Mouse (Mus musculus) midbrain, embryonic 13.5 days (tissue): ENCODE results near the gene Ttll11. TPM values are rescaled to one million over a fixed set of nuclear protein-coding genes. Genes with fewer than 3 reads are reported as not detected.

Experiments
- ATAC-seq: fragments of 200-750 bp; cut with Nextera tagmentation; 2 replicates; pipeline ENCODE4 v1.8.0; 2017; ENCODE audit warnings: mild to moderate bottlenecking, moderate TSS enrichment, moderate library complexity
- H3K27ac ChIP-seq: fragments of 300-500 bp; sonication (generic); 2 replicates; pipeline ENCODE4 v1.5.1; 2015; ENCODE audit warnings: inconsistent platforms, mild to moderate bottlenecking, moderate library complexity
- H3K27me3 ChIP-seq: fragments of 300-500 bp; sonication (generic); 2 replicates; pipeline ENCODE4 v1.6.1; 2015; ENCODE audit warnings: mild to moderate bottlenecking, inconsistent platforms
- H3K36me3 ChIP-seq: fragments of 300-500 bp; sonication (generic); 2 replicates; pipeline ENCODE4 v1.6.1; 2015; ENCODE audit warnings: mild to moderate bottlenecking, inconsistent platforms
- H3K4me1 ChIP-seq: fragments of 300-500 bp; sonication (generic); replicated peaks from 2 replicates; pipeline ENCODE4 v1.6.1; 2015; ENCODE audit warnings: inconsistent platforms
- H3K4me2 ChIP-seq: fragments of 300-500 bp; sonication (generic); replicated peaks from 2 replicates; pipeline ENCODE4 v1.6.1; 2015; ENCODE audit warnings: moderate library complexity, mild to moderate bottlenecking, inconsistent platforms
- H3K4me3 ChIP-seq: fragments of 300-500 bp; sonication (generic); replicated peaks from 2 replicates; pipeline ENCODE4 v1.5.1; 2015; ENCODE audit warnings: mild to moderate bottlenecking, inconsistent platforms
- H3K9ac ChIP-seq: fragments of 300-500 bp; sonication (generic); replicated peaks from 2 replicates; pipeline ENCODE4 v1.6.1; 2015; ENCODE audit warnings: mild to moderate bottlenecking, inconsistent platforms
- H3K9me3 ChIP-seq: fragments of 300-500 bp; sonication (generic); 2 replicates; pipeline ENCODE4 v1.6.1; 2016; ENCODE audit warnings: mild to moderate bottlenecking, inconsistent platforms
- WGBS: fragments of 180-500 bp; shearing (Covaris S2); methylation state at CpG from one replicate; pipeline ENCODE4 v1.1.7; 2015; 5-methylcytosine and 5-hydroxymethylcytosine counted together
- polyA plus RNA-seq: library from polyadenylated mRNA; unstranded; fragments of >200 nt; fragmentation: Nextera tagmentation; extraction: Ambion mirVana; gene quantifications from 2 replicates; pipeline ENCODE4 v1.2.1, GENCODE M21; 2015

The Ttll11 gene
- polyA plus RNA-seq, 1 experiment from 2014 or later = 4.3 TPM

DNA sequence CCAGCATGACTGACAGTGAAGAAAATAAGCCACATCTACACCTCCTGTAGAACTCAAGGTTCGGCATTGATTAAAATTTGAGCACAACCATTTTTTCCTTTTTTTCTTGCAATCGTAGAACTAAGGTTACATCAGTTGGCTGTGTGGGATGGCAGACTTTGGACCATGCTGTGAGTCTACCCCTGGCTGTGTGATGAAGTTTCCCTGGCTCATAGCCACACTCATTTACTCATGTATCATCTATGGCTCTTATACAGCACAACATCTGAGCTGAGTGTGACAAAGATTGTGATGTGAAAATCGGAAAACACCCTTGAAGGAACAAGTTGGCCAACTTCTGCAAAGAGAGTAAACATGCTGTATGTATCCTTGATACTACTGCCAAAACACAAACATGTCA lies 56.8 kb downstream of the Ttll11 start:
- Histone ChIP-seq H3K36me3 (no peaks in the 10 kb centered on the region), H3K9me3 (no peaks in the 10 kb centered on the region), H3K27me3 (no peaks in the 10 kb centered on the region), H3K4me2 (no peak overlapping the region), H3K27ac (no peak overlapping the region), H3K4me1 (no peaks in the 10 kb centered on the region), H3K9ac (no peak overlapping the region), H3K4me3 (no peak overlapping the region)
- ATAC-seq = no peak
- 82% methylated on average over 3 of the region's 3 CpGs for WGBS

DNA sequence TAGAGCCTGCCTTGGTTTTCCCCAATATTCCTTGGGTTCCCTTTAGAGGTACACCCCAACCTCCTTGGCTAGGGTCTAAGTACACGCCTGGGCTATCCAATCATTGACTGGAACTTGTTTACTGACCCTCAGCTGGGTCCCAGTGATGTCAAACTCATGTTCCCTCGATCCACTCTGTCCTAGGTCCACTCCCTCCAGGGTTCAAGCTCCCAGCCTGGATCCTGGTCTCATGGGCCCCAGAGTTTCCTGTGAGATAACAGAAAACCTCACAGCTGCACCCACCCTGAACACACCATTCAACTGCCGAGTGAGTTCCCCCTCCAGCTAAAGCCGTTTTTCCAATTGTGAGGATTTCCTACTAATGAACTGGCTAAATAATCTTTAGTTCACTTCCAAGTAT lies 67.6 kb downstream of the Ttll11 start:
- no peaks in the 10 kb centered on the region for H3K27me3 ChIP-seq
- ATAC-seq = no peak
- no peak overlapping the region for H3K4me2 ChIP-seq
- H3K27ac ChIP-seq = no peak overlapping the region
- no peaks in the 10 kb centered on the region for H3K9me3 ChIP-seq
- 84% methylated on average over 4 of the region's 4 CpGs for WGBS
- H3K4me3 ChIP-seq = no peak overlapping the region
- H3K4me1 ChIP-seq = no peaks in the 10 kb centered on the region
- no peak overlapping the region for H3K9ac ChIP-seq
- H3K36me3 ChIP-seq = no peaks in the 10 kb centered on the region

DNA sequence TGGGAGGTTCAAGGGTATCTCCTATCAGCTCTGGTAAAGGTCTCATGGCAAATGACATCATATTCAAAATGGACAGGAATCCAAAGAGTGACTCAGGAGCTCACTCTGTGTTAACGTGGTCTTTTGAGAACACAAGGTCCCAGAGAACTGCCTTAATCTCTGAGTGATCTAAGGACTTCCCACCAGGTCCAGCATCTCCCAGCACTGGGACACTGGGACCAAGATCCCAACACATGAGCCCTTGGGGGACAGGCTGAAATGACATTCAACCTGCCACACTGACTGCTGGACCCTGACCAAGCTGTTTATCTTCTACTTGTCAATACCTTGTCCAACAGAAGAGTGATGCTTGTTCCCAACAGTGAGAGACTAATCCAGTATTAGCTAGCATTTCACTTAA lies 68.0 kb downstream of the Ttll11 start:
- no peaks in the 10 kb centered on the region for H3K36me3 ChIP-seq
- H3K4me1 ChIP-seq = no peaks in the 10 kb centered on the region
- ATAC-seq = no peak
- H3K4me2 ChIP-seq = no peak overlapping the region
- no peak overlapping the region for H3K9ac ChIP-seq
- no peaks in the 10 kb centered on the region for H3K27me3 ChIP-seq
- no peak overlapping the region for H3K4me3 ChIP-seq
- WGBS = 94% methylated on average over 1 of the region's 1 CpGs
- H3K27ac ChIP-seq = no peak overlapping the region
- no peaks in the 10 kb centered on the region for H3K9me3 ChIP-seq

DNA sequence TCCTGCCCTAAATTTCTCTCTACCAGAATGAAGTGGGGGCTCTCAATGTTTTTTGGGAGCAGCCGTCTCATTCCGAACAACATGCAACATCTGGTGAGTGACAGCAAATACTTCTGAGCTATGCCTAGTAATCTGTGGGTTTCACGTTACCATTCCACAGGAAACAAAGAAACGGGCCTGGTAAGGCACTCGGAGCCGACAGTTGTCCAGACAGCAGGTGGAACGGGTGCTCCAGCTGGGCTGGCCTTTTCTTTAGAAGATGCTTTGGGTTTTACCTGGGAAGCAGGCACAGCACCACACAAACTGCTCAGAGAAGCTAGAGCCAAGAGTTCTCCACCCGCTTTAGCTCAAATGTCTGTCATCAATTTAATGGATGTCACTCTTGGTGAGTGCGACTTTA lies 69.0 kb downstream of the Ttll11 start:
- no peak for ATAC-seq
- Histone ChIP-seq H3K9ac (no peak overlapping the region), H3K4me1 (no peaks in the 10 kb centered on the region), H3K4me3 (no peak overlapping the region), H3K27ac (no peak overlapping the region), H3K9me3 (no peaks in the 10 kb centered on the region), H3K4me2 (no peak overlapping the region), H3K36me3 (no peaks in the 10 kb centered on the region), H3K27me3 (no peaks in the 10 kb centered on the region)
- WGBS = 73% methylated on average over 9 of the region's 9 CpGs

DNA sequence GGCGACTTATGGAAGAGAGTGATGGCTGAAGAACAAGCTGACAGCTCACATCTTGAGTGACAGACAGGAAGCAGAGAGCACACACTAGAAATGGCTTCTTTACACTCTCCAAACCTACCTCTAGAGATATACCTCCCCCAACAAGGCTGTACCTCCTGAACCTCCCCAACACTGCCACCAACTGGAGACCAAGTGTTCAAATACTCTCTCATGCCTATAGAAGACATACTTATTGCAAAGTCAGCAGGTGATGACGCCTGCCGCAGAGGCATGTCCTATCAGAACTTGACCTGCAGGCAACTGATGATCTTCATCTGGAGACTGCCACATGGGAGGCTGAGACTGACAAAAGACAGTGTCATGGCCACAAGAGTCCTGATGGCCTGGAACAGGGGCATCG lies 70.4 kb downstream of the Ttll11 start:
- no peaks in the 10 kb centered on the region for H3K27me3 ChIP-seq
- H3K27ac ChIP-seq = no peak overlapping the region
- H3K36me3 ChIP-seq = no peaks in the 10 kb centered on the region
- 96% methylated on average over 4 of the region's 4 CpGs for WGBS
- no peaks in the 10 kb centered on the region for H3K4me1 ChIP-seq
- H3K9ac ChIP-seq = no peak overlapping the region
- no peak overlapping the region for H3K4me3 ChIP-seq
- H3K9me3 ChIP-seq = no peaks in the 10 kb centered on the region
- H3K4me2 ChIP-seq = no peak overlapping the region
- ATAC-seq = no peak

DNA sequence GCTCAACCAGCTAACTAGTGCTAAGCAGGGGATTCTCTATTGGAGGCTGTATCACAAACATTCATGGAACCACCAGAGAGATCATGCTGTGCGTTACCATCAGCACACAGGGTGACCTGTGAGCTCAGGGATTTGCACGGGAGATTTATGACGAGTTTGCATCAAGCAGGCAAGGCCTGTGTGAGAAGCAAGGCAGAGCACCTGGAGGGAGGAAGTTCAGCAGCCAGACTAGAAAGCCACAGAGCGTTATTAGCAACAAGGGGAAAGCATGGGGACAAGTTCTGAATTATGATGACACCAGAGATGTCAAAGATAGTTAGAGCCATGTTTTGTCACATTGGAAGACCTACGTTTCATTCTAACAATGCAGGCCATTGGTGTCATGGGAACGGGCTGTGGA lies 72.1 kb downstream of the Ttll11 start:
- ATAC-seq = no peak
- Histone ChIP-seq H3K4me2 (no peak overlapping the region), H3K9ac (no peak overlapping the region), H3K4me3 (no peak overlapping the region), H3K4me1 (no peaks in the 10 kb centered on the region), H3K9me3 (no peaks in the 10 kb centered on the region), H3K27ac (no peak overlapping the region), H3K36me3 (no peaks in the 10 kb centered on the region), H3K27me3 (no peaks in the 10 kb centered on the region)
- WGBS = 81% methylated on average over 6 of the region's 6 CpGs

DNA sequence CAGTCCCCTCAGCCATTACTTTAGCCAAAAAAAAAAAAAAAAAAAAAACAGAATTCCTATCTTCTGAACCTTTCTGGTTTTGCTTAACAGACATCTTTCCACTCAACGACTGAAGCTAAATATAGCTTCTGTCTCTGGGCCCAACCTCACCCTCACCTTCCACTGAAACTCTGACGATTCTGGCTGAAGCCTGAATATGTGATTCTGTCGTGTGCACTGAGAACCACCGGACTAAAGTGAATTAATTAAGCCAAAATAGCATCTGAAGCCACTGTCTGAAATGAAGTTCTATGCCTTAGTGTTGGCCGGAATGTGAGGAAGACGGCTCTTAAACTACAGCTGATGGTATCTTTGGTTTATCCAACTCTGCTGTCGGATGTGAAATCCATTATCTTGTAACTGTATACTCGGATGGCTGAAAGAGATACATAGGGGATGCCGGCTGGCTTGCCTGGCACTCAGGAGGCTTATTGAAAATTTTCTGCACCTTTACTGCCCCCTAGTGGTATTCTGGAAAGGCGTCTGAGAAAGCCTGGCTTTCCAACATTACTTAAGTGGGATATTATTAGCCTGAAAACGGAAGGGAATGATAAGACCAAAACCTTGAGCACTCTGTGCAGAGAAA lies 73.4 kb downstream of the Ttll11 start:
- Histone ChIP-seq H3K36me3 (no peaks in the 10 kb centered on the region), H3K9ac (no peak overlapping the region), H3K27ac (no peak overlapping the region), H3K27me3 (no peaks in the 10 kb centered on the region), H3K4me1 (no peaks in the 10 kb centered on the region), H3K9me3 (no peaks in the 10 kb centered on the region), H3K4me3 (no peak overlapping the region), H3K4me2 (0 out of 2 replicates have a peak overlapping the region, but pooled peaks have one; percentile 17)
- WGBS = 28% methylated on average over 11 of the region's 11 CpGs
- ATAC-seq = peak; percentile 84

DNA sequence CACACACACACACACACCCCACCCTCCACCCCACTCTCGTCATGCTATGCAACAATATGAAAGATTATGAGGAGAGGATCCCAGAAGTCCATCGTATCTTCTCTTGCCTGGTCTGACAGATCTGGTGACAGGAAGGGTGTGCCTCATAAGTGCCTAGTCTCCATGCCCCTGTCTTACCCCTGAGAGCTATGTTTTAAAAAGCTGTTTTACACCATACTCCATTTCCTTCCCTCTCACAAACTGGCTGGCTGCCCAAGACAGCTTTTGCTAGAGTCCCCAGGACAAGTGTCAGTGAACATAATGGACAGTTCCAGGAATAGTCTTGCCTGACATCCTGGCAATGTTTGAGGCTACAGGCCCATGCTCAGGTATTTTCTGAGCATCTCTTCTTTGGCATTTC lies 78.9 kb downstream of the Ttll11 start:
- H3K4me3 ChIP-seq = no peak overlapping the region
- 68% methylated on average over 2 of the region's 2 CpGs for WGBS
- ATAC-seq = no peak
- no peaks in the 10 kb centered on the region for H3K9me3 ChIP-seq
- no peaks in the 10 kb centered on the region for H3K36me3 ChIP-seq
- H3K4me1 ChIP-seq = no peaks in the 10 kb centered on the region
- H3K9ac ChIP-seq = no peak overlapping the region
- no peak overlapping the region for H3K4me2 ChIP-seq
- H3K27ac ChIP-seq = no peak overlapping the region
- no peaks in the 10 kb centered on the region for H3K27me3 ChIP-seq

DNA sequence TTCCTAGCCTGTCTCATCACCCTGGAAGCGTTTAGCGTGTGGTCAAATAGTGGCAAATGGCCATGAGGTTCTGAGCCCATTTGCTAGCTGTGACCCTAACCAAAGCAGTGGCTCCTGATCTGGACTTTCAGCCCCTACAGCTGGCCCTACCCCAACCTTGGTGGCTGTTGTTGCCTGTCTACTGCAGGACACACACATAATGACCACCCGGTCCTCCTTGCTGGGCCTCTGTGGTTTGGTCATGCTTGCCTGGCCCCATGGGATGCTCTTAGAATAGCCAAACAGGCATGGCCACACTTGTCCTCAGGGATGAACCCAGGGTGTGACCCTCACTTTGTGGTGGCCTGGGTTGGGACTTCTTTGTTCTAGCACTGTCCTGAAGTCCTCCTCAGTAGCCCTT lies 80.0 kb downstream of the Ttll11 start:
- Histone ChIP-seq H3K36me3 (no peaks in the 10 kb centered on the region), H3K27ac (no peak overlapping the region), H3K9ac (no peak overlapping the region), H3K4me2 (no peak overlapping the region), H3K27me3 (no peaks in the 10 kb centered on the region), H3K4me3 (no peak overlapping the region), H3K4me1 (no peaks in the 10 kb centered on the region), H3K9me3 (no peaks in the 10 kb centered on the region)
- no peak for ATAC-seq
- WGBS = 94% methylated on average over 3 of the region's 3 CpGs

DNA sequence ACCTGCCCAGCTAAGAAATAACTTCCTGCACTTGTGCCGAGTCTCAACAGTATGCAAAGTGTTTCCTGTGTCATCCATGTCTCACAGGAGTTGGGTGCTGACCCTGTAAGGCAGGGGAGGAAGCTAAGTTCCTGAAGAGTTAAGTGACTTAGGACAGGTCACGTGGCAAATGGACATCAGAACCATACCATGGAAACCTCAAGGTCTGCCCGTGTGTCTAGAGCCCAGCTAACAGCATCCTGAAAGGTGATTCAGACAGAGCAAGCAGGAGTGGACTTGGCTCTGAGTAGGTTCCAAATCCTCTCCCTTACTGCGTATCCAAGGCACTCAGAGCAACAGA lies 80.6 kb downstream of the Ttll11 start:
- no peak overlapping the region for H3K9ac ChIP-seq
- H3K4me1 ChIP-seq = no peaks in the 10 kb centered on the region
- 78% methylated on average over 4 of the region's 4 CpGs for WGBS
- H3K36me3 ChIP-seq = no peaks in the 10 kb centered on the region
- no peak overlapping the region for H3K27ac ChIP-seq
- H3K4me2 ChIP-seq = no peak overlapping the region
- H3K27me3 ChIP-seq = no peaks in the 10 kb centered on the region
- ATAC-seq = no peak
- no peak overlapping the region for H3K4me3 ChIP-seq
- H3K9me3 ChIP-seq = no peaks in the 10 kb centered on the region

DNA sequence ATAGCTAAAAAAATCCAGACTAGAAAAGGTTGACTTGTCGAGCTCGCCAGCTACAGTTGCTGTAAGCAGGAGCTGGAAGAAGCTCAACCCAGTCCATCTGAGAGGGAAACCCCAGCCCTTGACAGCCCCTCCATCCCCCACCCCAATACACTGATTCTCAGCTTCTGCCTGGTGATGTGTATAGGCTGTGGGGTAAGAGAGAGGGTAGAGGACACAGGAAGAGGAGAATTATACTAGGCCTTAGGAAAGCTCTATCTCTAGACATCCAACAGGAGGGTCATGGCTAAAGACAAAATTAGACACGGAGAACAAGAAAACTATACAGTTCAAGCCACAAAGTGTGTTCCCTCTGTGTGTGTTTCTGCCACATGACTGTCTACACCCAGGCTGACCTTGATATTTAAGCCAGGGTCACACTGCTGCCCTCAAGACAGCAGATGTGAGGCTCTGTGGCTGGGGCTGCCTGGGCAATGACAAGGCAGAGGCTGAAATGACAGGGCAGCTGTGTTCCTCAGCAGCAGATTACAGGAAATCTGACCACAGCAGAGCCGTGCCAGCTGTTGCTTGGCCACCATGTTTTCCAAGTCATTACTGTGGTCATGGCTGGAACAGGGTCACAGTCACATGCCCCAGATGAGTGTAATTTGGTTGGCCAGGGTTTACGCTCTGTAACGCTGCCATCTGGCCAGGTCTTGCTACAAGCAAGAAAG lies 81.1 kb downstream of the Ttll11 start:
- WGBS = 88% methylated on average over 6 of the region's 6 CpGs
- no peak overlapping the region for H3K4me3 ChIP-seq
- no peak for ATAC-seq

DNA sequence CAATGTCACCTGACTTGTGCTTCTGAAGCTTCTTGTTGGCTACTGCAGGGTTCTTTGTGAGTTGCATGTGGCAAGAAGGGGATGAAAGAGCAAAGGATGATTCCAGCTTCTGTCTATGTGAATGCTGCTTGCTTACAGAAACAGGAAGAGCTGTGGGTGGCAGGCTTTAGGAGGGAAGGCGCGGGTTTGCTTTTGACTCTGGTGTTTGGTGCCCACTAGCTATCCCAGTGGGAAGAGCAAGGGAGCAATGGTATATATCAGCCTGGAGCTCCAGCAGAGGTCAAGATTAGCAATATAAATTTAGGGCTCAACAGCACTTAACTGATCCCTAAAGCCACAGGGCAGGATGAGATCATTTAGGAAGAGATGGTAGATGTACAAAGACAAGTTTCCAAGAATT lies 82.6 kb downstream of the Ttll11 start:
- H3K36me3 ChIP-seq = no peaks in the 10 kb centered on the region
- ATAC-seq = no peak
- H3K4me3 ChIP-seq = no peak overlapping the region
- no peak overlapping the region for H3K4me2 ChIP-seq
- no peak overlapping the region for H3K27ac ChIP-seq
- no peak overlapping the region for H3K9ac ChIP-seq
- H3K27me3 ChIP-seq = no peaks in the 10 kb centered on the region
- no peaks in the 10 kb centered on the region for H3K4me1 ChIP-seq
- no peaks in the 10 kb centered on the region for H3K9me3 ChIP-seq
- 79% methylated on average over 2 of the region's 2 CpGs for WGBS

More for the DNA sequence above, 81.1 kb downstream of the Ttll11 start:
- H3K4me1 ChIP-seq = no peaks in the 10 kb centered on the region
- H3K36me3 ChIP-seq = no peaks in the 10 kb centered on the region
- no peak overlapping the region for H3K9ac ChIP-seq
- no peak overlapping the region for H3K4me2 ChIP-seq
- H3K27ac ChIP-seq = no peak overlapping the region
- H3K9me3 ChIP-seq = no peaks in the 10 kb centered on the region
- no peaks in the 10 kb centered on the region for H3K27me3 ChIP-seq

DNA sequence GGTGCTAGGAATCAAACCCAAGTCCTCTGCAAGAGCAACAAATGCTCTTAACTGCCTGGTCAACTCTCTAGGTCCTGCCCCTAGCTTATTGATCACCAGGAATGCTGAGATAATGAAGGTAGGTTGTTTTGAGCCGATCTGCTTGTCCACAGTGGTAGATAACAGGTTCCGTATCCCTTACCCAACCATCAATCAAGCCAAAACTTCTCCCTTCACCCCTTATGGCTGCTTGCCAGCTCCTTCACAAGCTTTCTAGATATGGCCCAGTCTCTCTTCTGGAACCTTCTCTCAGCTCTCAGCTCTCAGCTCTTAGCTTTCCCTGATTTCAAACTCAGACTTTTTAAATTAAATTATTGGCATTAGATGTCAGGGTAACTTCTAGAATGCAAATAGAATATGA lies 85.2 kb downstream of the Ttll11 start:
- no peaks in the 10 kb centered on the region for H3K36me3 ChIP-seq
- H3K9ac ChIP-seq = no peak overlapping the region
- no peaks in the 10 kb centered on the region for H3K9me3 ChIP-seq
- no peak for ATAC-seq
- H3K4me2 ChIP-seq = no peak overlapping the region
- 93% methylated on average over 2 of the region's 2 CpGs for WGBS
- H3K4me3 ChIP-seq = no peak overlapping the region
- no peak overlapping the region for H3K27ac ChIP-seq
- H3K4me1 ChIP-seq = no peaks in the 10 kb centered on the region
- no peaks in the 10 kb centered on the region for H3K27me3 ChIP-seq
